Mouse (Mus musculus): Measurements from ENCODE around the gene Asic5. TPM values are rescaled to one million over a fixed set of nuclear protein-coding genes. Genes with fewer than 3 reads are reported as not detected.

Gene Asic5
- 0.12 TPM in 1 of 2 replicates, not detected in the other for polyA plus RNA-seq (2015; fragmentation: Nextera tagmentation; extraction: Ambion mirVana)

GRCm38 (mm10) chr3:81981990-81982389 is at the start of gene Asic5:
Asic5 (plus strand) TSS chr3:81982290.
- H3K9ac ChIP-seq (replicated peaks): no peak within 1 kb of the TSS
- no peaks in the 10 kb centered on the region for H3K9me3 ChIP-seq
- H3K4me3 ChIP-seq (replicated peaks): no peak within 1 kb of the TSS
- H3K36me3 ChIP-seq: no peaks in the 10 kb centered on the region
- H3K4me1 ChIP-seq (replicated peaks): 0 out of 2 replicates have a peak, but pooled peaks cover 2% of the 10 kb centered on the region
- no peak within 1 kb of the TSS for H3K27ac ChIP-seq
- ATAC-seq: no peak
- H3K27me3 ChIP-seq: no peaks in the 10 kb centered on the region
- WGBS: 90% methylated on average over 5 of the region's 5 CpGs
- H3K4me2 ChIP-seq (replicated peaks): no peak within 1 kb of the TSS

GRCm38 (mm10) chr3:81933348-81933747 is 48.7 kb upstream of the Asic5 start:
- H3K4me2 ChIP-seq (replicated peaks): no peak overlapping the region
- H3K9me3 ChIP-seq: no peaks in the 10 kb centered on the region
- H3K9ac ChIP-seq (replicated peaks): no peak overlapping the region
- no peaks in the 10 kb centered on the region for H3K27me3 ChIP-seq
- peaks cover 7% of the 10 kb centered on the region for H3K4me1 ChIP-seq (replicated peaks)
- no peak overlapping the region for H3K27ac ChIP-seq
- 83% methylated on average over 4 of the region's 4 CpGs for WGBS
- no peaks in the 10 kb centered on the region for H3K36me3 ChIP-seq
- no peak overlapping the region for H3K4me3 ChIP-seq (replicated peaks)
- no peak for ATAC-seq

DNA sequence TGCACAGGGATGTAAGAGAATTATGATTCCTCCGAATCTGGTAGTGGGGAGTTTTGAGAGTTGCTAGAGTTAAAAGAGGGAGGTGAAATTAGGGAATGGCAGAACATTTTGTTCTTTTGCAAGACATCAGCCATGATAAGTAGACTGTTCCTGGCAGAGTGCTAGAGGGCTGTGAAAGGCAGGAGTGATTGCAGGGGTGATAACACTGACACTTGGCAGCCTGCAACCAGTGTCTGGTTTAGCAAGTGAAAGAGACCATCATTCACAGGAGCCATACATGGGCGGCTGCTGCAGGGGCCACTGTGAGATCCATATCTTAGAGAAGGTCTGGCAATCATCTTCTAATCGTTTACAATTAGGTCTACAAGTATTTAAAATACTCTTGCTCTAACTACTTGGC is 43.2 kb upstream of the Asic5 start:
- H3K27me3 ChIP-seq: no peaks in the 10 kb centered on the region
- no peak for ATAC-seq
- no peak overlapping the region for H3K9ac ChIP-seq (replicated peaks)
- no peak overlapping the region for H3K4me2 ChIP-seq (replicated peaks)
- H3K36me3 ChIP-seq: no peaks in the 10 kb centered on the region
- 87% methylated on average over 3 of the region's 3 CpGs for WGBS
- H3K9me3 ChIP-seq: no peaks in the 10 kb centered on the region
- H3K27ac ChIP-seq: no peak overlapping the region
- no peaks in the 10 kb centered on the region for H3K4me1 ChIP-seq (replicated peaks)
- no peak overlapping the region for H3K4me3 ChIP-seq (replicated peaks)

DNA sequence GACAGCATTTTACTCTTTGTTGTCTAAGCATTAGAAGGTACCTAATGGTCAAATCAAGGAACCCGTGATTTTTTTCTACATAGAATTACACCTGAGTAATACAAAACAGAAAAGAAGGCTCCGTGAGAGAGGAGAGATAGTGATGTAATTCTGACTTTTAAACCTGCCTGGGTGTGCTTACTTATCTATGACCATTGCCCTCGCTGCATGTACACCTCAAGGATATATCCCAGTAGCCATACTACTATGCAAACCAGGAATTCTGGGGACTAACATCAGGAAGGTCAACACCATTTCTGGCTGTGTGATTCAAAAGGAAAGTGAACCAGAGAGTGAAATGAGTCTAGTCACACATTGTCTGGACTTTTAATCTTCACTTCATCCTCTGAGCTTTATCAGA is 39.7 kb upstream of the Asic5 start:
- Histone ChIP-seq H3K9me3 (no peaks in the 10 kb centered on the region), H3K4me1 (replicated peaks) (no peaks in the 10 kb centered on the region), H3K27me3 (no peaks in the 10 kb centered on the region), H3K4me2 (replicated peaks) (no peak overlapping the region), H3K36me3 (no peaks in the 10 kb centered on the region), H3K9ac (replicated peaks) (no peak overlapping the region), H3K27ac (no peak overlapping the region), H3K4me3 (replicated peaks) (no peak overlapping the region)
- no peak for ATAC-seq
- 84% methylated on average over 3 of the region's 3 CpGs for WGBS

DNA sequence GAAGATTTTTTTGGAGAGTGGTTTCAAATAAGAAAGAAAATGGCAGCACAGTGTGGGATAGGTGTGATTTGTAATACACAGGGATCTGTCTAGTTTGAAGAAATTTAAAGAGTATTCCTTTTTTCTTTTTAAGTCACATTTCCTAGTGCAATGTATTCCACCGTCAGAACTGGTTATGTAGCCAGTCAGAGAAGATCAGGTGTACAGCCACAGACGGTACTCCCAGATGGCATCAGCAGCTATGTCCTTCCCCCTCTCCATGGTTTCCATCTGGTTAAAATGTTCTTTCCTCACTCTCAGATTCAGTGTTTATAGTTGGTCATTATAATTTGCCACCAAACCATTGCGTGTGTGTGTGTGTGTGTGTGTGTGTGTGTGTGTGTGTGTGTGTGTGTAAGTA is 39.0 kb upstream of the Asic5 start:
- no peak for ATAC-seq
- Histone ChIP-seq H3K4me2 (replicated peaks) (no peak overlapping the region), H3K27ac (no peak overlapping the region), H3K9ac (replicated peaks) (no peak overlapping the region), H3K4me1 (replicated peaks) (no peaks in the 10 kb centered on the region), H3K27me3 (no peaks in the 10 kb centered on the region), H3K4me3 (replicated peaks) (no peak overlapping the region), H3K36me3 (no peaks in the 10 kb centered on the region), H3K9me3 (no peaks in the 10 kb centered on the region)
- 92% methylated on average over 3 of the region's 3 CpGs for WGBS

DNA sequence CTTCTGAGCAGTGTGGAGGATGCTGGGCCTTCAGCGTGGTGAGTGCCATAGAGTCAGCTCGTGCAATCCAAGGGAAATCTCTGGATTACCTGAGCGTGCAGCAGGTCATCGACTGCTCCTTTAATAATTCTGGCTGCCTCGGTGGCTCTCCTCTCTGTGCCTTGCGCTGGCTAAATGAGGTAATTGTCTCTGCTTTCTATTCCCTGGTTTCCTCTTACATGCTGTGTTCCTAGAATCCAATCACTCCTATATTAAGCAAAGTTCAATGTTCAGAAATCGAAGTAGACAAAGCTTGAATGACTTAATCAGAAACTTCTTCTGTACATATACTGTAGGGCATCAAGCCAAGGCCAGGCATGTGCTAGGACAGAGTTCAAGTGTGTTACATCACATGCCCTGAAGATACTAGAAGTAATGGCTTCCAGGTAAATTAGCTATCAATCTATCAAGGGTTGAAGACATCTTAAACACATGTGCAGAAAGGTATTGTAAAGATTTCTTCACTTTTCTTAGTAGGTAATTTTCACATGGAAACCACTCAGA is 37.2 kb upstream of the Asic5 start:
- no peaks in the 10 kb centered on the region for H3K36me3 ChIP-seq
- H3K4me3 ChIP-seq (replicated peaks): no peak overlapping the region
- H3K9me3 ChIP-seq: no peaks in the 10 kb centered on the region
- WGBS: 93% methylated on average over 7 of the region's 7 CpGs
- no peaks in the 10 kb centered on the region for H3K4me1 ChIP-seq (replicated peaks)
- ATAC-seq: no peak
- no peak overlapping the region for H3K4me2 ChIP-seq (replicated peaks)
- H3K9ac ChIP-seq (replicated peaks): no peak overlapping the region
- no peak overlapping the region for H3K27ac ChIP-seq
- H3K27me3 ChIP-seq: no peaks in the 10 kb centered on the region

DNA sequence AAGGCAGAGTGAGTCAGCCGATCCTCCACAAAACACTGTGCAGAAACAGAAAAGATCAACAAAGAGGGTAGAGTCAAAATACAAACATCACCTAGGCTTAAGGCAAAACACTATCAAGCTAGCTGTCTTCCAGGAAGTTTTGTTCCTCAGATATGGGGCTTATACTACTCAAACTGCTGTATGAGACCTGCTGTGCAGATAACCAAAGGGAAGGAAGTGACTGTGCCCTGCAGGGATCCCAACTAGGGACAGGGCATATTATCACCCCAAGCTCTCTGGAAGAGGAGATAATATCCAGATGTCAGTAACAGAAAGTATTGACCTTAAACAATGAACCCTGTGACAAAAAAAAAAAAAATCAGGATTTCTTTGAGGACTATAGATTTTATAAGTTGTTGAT is 33.0 kb upstream of the Asic5 start:
- Histone ChIP-seq H3K4me2 (replicated peaks) (no peak overlapping the region), H3K4me1 (replicated peaks) (no peaks in the 10 kb centered on the region), H3K9ac (replicated peaks) (no peak overlapping the region), H3K9me3 (no peaks in the 10 kb centered on the region), H3K36me3 (no peaks in the 10 kb centered on the region), H3K27me3 (no peaks in the 10 kb centered on the region), H3K4me3 (replicated peaks) (no peak overlapping the region), H3K27ac (no peak overlapping the region)
- WGBS: 91% methylated on average over 1 of the region's 1 CpGs
- ATAC-seq: no peak

- ATAC-seq: no peak
- no peak overlapping the region for H3K27ac ChIP-seq
These were observed 30.3 kb upstream of the Asic5 start for GRCm38 (mm10) chr3:81951785-81952184.

DNA sequence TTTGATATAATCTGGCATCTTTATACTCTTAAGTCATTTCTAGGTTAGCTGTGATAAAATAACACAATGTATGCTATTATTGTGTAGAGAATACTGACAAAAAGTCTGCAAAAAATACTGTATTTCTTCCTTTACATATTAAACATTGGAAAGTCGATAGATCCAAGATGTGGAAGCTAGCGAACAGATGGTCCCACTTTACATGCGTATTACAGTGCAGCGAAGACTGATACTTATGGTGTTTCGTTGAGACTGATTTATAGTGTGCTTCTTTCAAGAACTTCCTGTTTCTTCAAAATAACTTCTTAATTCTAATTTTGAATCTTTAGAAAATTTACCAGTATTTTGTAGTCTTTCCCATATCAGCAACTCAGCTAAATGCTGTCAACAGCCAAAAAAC is 24.6 kb upstream of the Asic5 start:
- Histone ChIP-seq H3K9me3 (no peaks in the 10 kb centered on the region), H3K27me3 (no peaks in the 10 kb centered on the region), H3K4me2 (replicated peaks) (no peak overlapping the region), H3K36me3 (no peaks in the 10 kb centered on the region), H3K27ac (no peak overlapping the region), H3K4me1 (replicated peaks) (no peaks in the 10 kb centered on the region), H3K9ac (replicated peaks) (no peak overlapping the region), H3K4me3 (replicated peaks) (no peak overlapping the region)
- ATAC-seq: no peak
- WGBS: 88% methylated on average over 5 of the region's 5 CpGs

More at GRCm38 (mm10) chr3:81951785-81952184, 30.3 kb upstream of the Asic5 start:
- Histone ChIP-seq H3K4me1 (replicated peaks) (no peaks in the 10 kb centered on the region), H3K9ac (replicated peaks) (no peak overlapping the region), H3K36me3 (no peaks in the 10 kb centered on the region), H3K4me2 (replicated peaks) (no peak overlapping the region), H3K27me3 (no peaks in the 10 kb centered on the region), H3K4me3 (replicated peaks) (no peak overlapping the region), H3K9me3 (no peaks in the 10 kb centered on the region)
- 84% methylated on average over 2 of the region's 2 CpGs for WGBS

DNA sequence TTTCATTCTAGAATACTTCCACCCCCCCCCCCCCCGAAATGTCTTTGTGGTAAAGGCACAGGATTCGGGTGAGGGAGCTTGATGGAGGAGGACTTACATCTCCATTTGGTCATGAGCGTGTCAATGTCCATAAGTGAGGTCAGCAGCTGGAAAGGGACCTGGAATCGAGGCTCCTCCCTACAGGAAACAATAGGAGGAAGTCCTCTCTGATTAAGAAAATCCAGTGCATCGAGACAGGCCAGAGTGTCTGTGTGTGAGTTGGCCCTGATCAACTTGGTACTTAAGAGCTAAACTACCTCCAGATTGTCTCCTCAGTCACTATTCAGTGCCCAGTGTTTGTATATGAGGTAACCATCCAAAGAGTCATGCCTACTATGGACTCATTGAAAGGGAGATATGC is 20.8 kb upstream of the Asic5 start:
- WGBS: 86% methylated on average over 5 of the region's 5 CpGs

GRCm38 (mm10) chr3:81963768-81964167 is 18.3 kb upstream of the Asic5 start:
- no peaks in the 10 kb centered on the region for H3K4me1 ChIP-seq (replicated peaks)
- no peak overlapping the region for H3K9ac ChIP-seq (replicated peaks)
- no peak overlapping the region for H3K4me2 ChIP-seq (replicated peaks)
- H3K36me3 ChIP-seq: no peaks in the 10 kb centered on the region
- no peak overlapping the region for H3K27ac ChIP-seq
- 89% methylated on average over 5 of the region's 5 CpGs for WGBS
- no peaks in the 10 kb centered on the region for H3K27me3 ChIP-seq
- H3K4me3 ChIP-seq (replicated peaks): no peak overlapping the region
- H3K9me3 ChIP-seq: no peaks in the 10 kb centered on the region
- no peak for ATAC-seq

More for the DNA sequence above, 20.8 kb upstream of the Asic5 start:
- Histone ChIP-seq H3K9ac (replicated peaks) (no peak overlapping the region), H3K36me3 (no peaks in the 10 kb centered on the region), H3K4me3 (replicated peaks) (no peak overlapping the region), H3K4me1 (replicated peaks) (no peaks in the 10 kb centered on the region), H3K9me3 (no peaks in the 10 kb centered on the region), H3K27ac (no peak overlapping the region), H3K27me3 (no peaks in the 10 kb centered on the region), H3K4me2 (replicated peaks) (no peak overlapping the region)
- no peak for ATAC-seq

DNA sequence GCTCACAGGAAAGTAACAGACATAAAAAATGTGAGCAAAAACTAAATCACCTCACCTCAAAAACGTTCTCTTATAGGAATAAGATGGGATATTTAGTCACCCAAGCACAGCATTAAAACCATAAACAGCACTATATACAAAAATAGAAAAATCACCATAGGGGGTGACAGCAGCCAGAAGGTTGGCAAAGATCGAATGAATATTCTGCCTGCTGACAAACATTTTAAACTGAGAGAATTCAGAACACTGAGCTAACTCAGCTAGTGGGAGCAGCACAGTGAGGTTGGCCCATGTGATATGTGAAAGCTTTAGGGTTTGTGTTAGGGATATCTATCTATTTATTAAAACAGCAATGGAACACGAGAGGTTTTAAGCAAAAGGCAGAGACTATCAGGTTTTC is 17.5 kb upstream of the Asic5 start:
- no peak overlapping the region for H3K4me2 ChIP-seq (replicated peaks)
- no peak overlapping the region for H3K9ac ChIP-seq (replicated peaks)
- H3K36me3 ChIP-seq: no peaks in the 10 kb centered on the region
- no peak overlapping the region for H3K4me3 ChIP-seq (replicated peaks)
- H3K27ac ChIP-seq: no peak overlapping the region
- no peaks in the 10 kb centered on the region for H3K4me1 ChIP-seq (replicated peaks)
- WGBS: 67% methylated on average over 3 of the region's 3 CpGs
- no peaks in the 10 kb centered on the region for H3K27me3 ChIP-seq
- no peaks in the 10 kb centered on the region for H3K9me3 ChIP-seq
- no peak for ATAC-seq

DNA sequence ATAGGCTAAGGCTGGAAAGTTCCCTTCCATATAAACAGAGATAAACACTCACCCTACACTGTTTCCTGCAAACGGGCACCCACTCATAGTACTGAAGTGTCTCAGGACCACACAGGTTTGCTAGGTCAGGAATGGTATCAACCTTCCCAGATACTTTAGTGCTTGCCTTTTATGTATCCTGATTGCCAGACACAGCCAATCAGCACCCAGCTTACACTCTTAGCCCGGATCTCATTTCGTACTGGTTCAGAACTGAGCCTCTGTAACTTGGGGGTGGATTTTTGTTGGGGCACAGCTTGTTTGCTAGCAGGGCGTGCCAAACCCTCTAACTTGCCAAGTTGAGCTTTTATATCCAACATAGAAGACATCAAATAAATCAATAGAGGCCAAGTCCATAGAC is 6.5 kb upstream of the Asic5 start:
- Histone ChIP-seq H3K9ac (replicated peaks) (no peak overlapping the region), H3K4me3 (replicated peaks) (no peak overlapping the region), H3K36me3 (no peaks in the 10 kb centered on the region), H3K27me3 (no peaks in the 10 kb centered on the region), H3K9me3 (no peaks in the 10 kb centered on the region), H3K27ac (no peak overlapping the region), H3K4me2 (replicated peaks) (no peak overlapping the region), H3K4me1 (replicated peaks) (no peaks in the 10 kb centered on the region)
- ATAC-seq: no peak
- 84% methylated on average over 4 of the region's 4 CpGs for WGBS

All from midbrain, embryonic 13.5 days (tissue).